Mouse (Mus musculus) neural tube, embryonic 10.5 days (tissue): ENCODE results near the gene Lrrc75a.

Source experiments
- DNase-seq: peaks from one replicate; pipeline ENCODE4 v3.0.0-alpha.2; 2017; ENCODE audit warnings: low spot score; ENCODE audit errors: extremely low spot score

The Lrrc75a gene

GRCm38 (mm10) chr11:62558152-62558551, 90.2 kb downstream of the Lrrc75a start:
- no peak for DNase-seq

DNA sequence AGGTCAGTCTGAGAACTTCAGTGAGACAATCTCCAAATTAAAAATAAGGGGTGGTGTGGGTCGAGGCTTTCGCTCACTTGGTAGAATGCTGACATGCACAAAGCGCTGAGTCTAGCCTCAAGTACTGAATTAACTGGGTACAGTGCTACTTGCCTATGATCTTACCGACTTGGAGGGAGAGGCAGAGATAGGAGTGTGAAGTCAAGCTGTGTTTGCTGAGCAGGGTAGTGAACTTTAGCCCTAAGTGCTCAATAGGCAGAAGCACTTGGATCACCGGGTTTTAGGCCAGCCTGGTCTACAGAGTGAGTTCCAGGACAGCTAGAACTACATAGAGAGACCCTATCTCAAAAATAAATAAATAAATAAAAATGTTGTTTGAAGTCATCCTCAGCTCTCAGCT, 91.1 kb downstream of the Lrrc75a start:
- DNase-seq, result no peak

- DNase-seq, result no peak
These were observed 92.4 kb downstream of the Lrrc75a start for GRCm38 (mm10) chr11:62555896-62556412.

DNA sequence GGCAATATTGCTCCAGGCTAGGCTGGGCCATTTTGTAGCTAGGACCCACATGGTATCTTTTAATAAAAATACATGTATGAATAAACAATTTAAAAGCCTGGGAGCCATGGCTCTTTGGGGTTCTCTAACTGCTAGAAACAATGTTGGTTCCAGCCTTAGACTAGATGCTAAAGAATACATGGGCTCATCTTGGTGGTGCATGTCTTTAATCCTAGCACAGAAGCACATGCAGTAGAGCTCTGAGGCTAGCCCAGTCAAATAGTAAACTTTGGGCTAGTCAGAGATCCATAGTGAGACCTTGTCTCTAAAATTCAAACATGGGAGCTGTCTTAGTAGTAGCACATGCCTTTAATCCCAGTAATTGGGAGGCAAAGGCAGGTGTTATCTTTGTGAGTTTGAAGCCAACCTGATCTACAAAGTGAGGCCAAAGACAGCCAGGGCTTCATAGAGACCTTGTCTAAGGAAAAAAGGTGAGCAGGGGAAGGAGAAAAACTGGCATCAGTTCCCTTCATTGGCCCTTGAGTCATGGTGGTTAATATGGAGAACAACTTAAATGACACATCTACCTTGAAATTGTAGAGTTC, 93.3 kb downstream of the Lrrc75a start:
- no peak for DNase-seq
